Mouse (Mus musculus): ENCODE data around the gene Grin2a. TPM values are rescaled to one million over a fixed set of nuclear protein-coding genes. Genes with fewer than 3 reads are reported as not detected.

Gene Grin2a
- polyA plus RNA-seq, 1 experiment = 4.2 TPM

- Histone ChIP-seq H3K4me3 (ENCODE audit: low read depth, low read length) (no peak overlapping the region), H3K27me3 (ENCODE audit: control insufficient read depth, insufficient read depth, low read length) (no peaks in the 10 kb centered on the region), H3K27ac (ENCODE audit: insufficient read depth, low read depth, low read length) (no peak overlapping the region), H3K4me1 (ENCODE audit: control insufficient read depth, insufficient read depth, insufficient read length, low read length) (no peaks in the 10 kb centered on the region), H3K36me3 (ENCODE audit: control insufficient read depth, insufficient read depth, low read length) (no peaks in the 10 kb centered on the region)
- TF ChIP-seq POLR2A (IDR thresholded peaks at IDR 0.05; ENCODE audit: low read depth, low read length) (no peak), CTCF (IDR thresholded peaks at IDR 0.05; ENCODE audit: extremely low read depth, insufficient read length, insufficient replicate concordance, low read depth, low read length) (no peak)
- 74% methylated on average over 6 of the region's 6 CpGs for WGBS
Measured at GRCm38 (mm10) chr16:9964469-9964868, 30.9 kb downstream of the Grin2a start.

DNA sequence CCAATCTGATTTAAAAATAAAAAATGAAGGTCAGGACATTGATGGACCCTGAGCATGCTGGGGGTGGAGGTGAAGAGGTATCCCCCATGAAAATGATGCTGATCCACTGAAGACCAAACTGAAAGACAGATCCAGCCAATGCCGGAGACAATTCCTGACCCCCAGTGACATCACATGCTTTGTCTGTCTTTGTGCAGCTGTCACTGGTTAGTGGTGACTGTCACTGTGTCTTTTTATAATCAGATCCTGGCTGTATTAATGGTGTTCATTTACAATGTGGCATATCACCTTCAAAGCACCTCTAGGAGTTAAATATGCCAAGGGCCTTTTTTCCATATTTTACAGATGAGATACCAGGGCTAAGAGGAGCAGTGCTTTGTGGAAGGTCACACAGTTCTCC is 32.9 kb downstream of the Grin2a start:
- Histone ChIP-seq H3K4me3 (ENCODE audit: low read depth, low read length) (no peak overlapping the region), H3K27me3 (ENCODE audit: control insufficient read depth, insufficient read depth, low read length) (no peaks in the 10 kb centered on the region), H3K27ac (ENCODE audit: insufficient read depth, low read depth, low read length) (no peak overlapping the region), H3K36me3 (ENCODE audit: control insufficient read depth, insufficient read depth, low read length) (no peaks in the 10 kb centered on the region), H3K4me1 (ENCODE audit: control insufficient read depth, insufficient read depth, insufficient read length, low read length) (no peaks in the 10 kb centered on the region)
- 85% methylated on average over 1 of the region's 1 CpGs for WGBS
- no peak for TF ChIP-seq POLR2A (IDR thresholded peaks at IDR 0.05; ENCODE audit: low read depth, low read length)
- no peak for TF ChIP-seq CTCF (IDR thresholded peaks at IDR 0.05; ENCODE audit: extremely low read depth, insufficient read length, insufficient replicate concordance, low read depth, low read length)

GRCm38 (mm10) chr16:9959340-9959739 is 36.0 kb downstream of the Grin2a start:
- WGBS = 56% methylated on average over 1 of the region's 1 CpGs
- TF ChIP-seq POLR2A (IDR thresholded peaks at IDR 0.05; ENCODE audit: low read depth, low read length) = no peak

DNA sequence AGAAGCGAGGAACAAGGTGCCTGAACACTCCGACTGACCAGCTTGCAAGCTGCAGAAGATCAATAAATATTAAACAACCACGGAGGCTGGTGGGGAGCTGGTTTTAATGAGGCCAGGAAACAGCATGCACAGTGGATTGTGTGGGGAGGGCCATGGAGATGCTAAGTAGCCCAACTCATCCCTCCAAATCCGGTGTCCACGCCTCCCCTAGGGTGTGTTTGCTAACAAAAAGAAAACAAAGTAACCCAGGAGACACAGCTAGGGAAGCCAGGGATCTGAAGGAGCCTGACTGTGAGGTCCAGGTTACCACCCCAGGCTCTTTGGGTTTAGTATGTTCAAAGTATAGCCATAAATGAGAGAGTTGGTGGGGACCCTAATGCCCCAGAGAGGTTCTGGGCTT is 41.1 kb downstream of the Grin2a start:
- WGBS = 28% methylated on average over 5 of the region's 5 CpGs
- Histone ChIP-seq H3K36me3 (ENCODE audit: control insufficient read depth, insufficient read depth, low read length) (no peaks in the 10 kb centered on the region), H3K27me3 (ENCODE audit: control insufficient read depth, insufficient read depth, low read length) (no peaks in the 10 kb centered on the region), H3K4me3 (ENCODE audit: low read depth, low read length) (no peak overlapping the region), H3K27ac (ENCODE audit: insufficient read depth, low read depth, low read length) (no peak overlapping the region), H3K4me1 (ENCODE audit: control insufficient read depth, insufficient read depth, insufficient read length, low read length) (no peaks in the 10 kb centered on the region)
- TF ChIP-seq POLR2A (IDR thresholded peaks at IDR 0.05; ENCODE audit: low read depth, low read length) = no peak
- no peak for TF ChIP-seq CTCF (IDR thresholded peaks at IDR 0.05; ENCODE audit: extremely low read depth, insufficient read length, insufficient replicate concordance, low read depth, low read length)

More at GRCm38 (mm10) chr16:9959340-9959739, 36.0 kb downstream of the Grin2a start:
- Histone ChIP-seq H3K4me1 (ENCODE audit: control insufficient read depth, insufficient read depth, insufficient read length, low read length) (no peaks in the 10 kb centered on the region), H3K4me3 (ENCODE audit: low read depth, low read length) (no peak overlapping the region), H3K27ac (ENCODE audit: insufficient read depth, low read depth, low read length) (no peak overlapping the region), H3K27me3 (ENCODE audit: control insufficient read depth, insufficient read depth, low read length) (no peaks in the 10 kb centered on the region), H3K36me3 (ENCODE audit: control insufficient read depth, insufficient read depth, low read length) (no peaks in the 10 kb centered on the region)

DNA sequence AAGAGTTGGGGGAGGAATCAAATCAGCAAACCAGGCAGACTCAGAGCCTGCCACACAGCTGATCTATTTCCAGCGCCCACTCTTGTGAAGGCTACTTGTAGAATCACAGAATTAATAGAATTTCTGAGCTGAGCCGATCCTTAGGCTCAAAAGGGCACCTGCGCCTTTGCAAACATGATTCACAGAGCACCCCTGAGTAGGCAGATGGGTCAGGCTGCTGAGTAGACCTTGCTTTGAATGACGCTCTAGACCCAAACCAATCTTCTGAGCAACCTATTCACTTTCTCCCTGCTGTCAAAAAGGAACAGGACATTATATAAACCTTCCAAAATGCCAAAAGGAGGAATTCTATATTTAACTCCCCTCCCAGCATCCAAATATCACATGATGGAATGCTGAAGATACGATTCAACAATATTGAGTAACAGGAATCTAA is 41.9 kb downstream of the Grin2a start:
- H3K27me3 ChIP-seq (ENCODE audit: control insufficient read depth, insufficient read depth, low read length) = no peaks in the 10 kb centered on the region
- WGBS = 82% methylated on average over 5 of the region's 5 CpGs

DNA sequence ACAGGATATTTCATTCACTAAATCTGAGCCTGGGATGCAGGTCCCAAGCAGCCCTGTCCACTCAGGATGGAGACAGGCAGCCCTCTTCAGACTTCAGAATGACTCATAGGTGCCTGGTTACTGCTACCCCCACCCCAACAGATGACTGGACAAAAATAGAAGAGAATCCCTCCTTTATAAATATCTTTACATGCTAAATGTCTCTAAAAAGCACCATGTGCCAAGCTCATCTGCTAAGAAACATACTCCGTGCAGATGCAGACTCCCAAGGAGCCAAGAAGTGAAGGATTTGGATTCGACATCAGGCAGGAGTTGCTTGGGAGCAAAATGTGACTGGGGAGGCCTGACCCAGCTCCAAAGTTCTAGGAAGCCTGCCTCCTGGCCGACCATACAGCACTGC is 46.1 kb downstream of the Grin2a start:
- Histone ChIP-seq H3K4me1 (ENCODE audit: control insufficient read depth, insufficient read depth, insufficient read length, low read length) (no peaks in the 10 kb centered on the region), H3K36me3 (ENCODE audit: control insufficient read depth, insufficient read depth, low read length) (no peaks in the 10 kb centered on the region), H3K27me3 (ENCODE audit: control insufficient read depth, insufficient read depth, low read length) (no peaks in the 10 kb centered on the region), H3K27ac (ENCODE audit: insufficient read depth, low read depth, low read length) (no peak overlapping the region), H3K4me3 (ENCODE audit: low read depth, low read length) (no peak overlapping the region)
- TF ChIP-seq POLR2A (IDR thresholded peaks at IDR 0.05; ENCODE audit: low read depth, low read length) (no peak), CTCF (IDR thresholded peaks at IDR 0.05; ENCODE audit: extremely low read depth, insufficient read length, insufficient replicate concordance, low read depth, low read length) (no peak)
- 71% methylated on average over 3 of the region's 3 CpGs for WGBS

More for the DNA sequence above, 41.9 kb downstream of the Grin2a start:
- Histone ChIP-seq H3K4me1 (ENCODE audit: control insufficient read depth, insufficient read depth, insufficient read length, low read length) (no peaks in the 10 kb centered on the region), H3K4me3 (ENCODE audit: low read depth, low read length) (no peak overlapping the region), H3K27ac (ENCODE audit: insufficient read depth, low read depth, low read length) (no peak overlapping the region), H3K36me3 (ENCODE audit: control insufficient read depth, insufficient read depth, low read length) (no peaks in the 10 kb centered on the region)
- TF ChIP-seq POLR2A (IDR thresholded peaks at IDR 0.05; ENCODE audit: low read depth, low read length) = no peak

- no peak overlapping the region for H3K27ac ChIP-seq (ENCODE audit: insufficient read depth, low read depth, low read length)
- H3K4me1 ChIP-seq (ENCODE audit: control insufficient read depth, insufficient read depth, insufficient read length, low read length) = no peaks in the 10 kb centered on the region
- WGBS = 72% methylated on average over 3 of the region's 3 CpGs
- H3K27me3 ChIP-seq (ENCODE audit: control insufficient read depth, insufficient read depth, low read length) = no peaks in the 10 kb centered on the region
- TF ChIP-seq CTCF (IDR thresholded peaks at IDR 0.05; ENCODE audit: extremely low read depth, insufficient read length, insufficient replicate concordance, low read depth, low read length) (no peak), POLR2A (IDR thresholded peaks at IDR 0.05; ENCODE audit: low read depth, low read length) (no peak)
- H3K36me3 ChIP-seq (ENCODE audit: control insufficient read depth, insufficient read depth, low read length) = no peaks in the 10 kb centered on the region
- no peak overlapping the region for H3K4me3 ChIP-seq (ENCODE audit: low read depth, low read length)
Measured at GRCm38 (mm10) chr16:9947430-9947829, 47.9 kb downstream of the Grin2a start.

- WGBS = 37% methylated on average over 5 of the region's 5 CpGs
- Histone ChIP-seq H3K4me1 (ENCODE audit: control insufficient read depth, insufficient read depth, insufficient read length, low read length) (no peaks in the 10 kb centered on the region), H3K27ac (ENCODE audit: insufficient read depth, low read depth, low read length) (no peak overlapping the region), H3K4me3 (ENCODE audit: low read depth, low read length) (no peak overlapping the region), H3K36me3 (ENCODE audit: control insufficient read depth, insufficient read depth, low read length) (no peaks in the 10 kb centered on the region), H3K27me3 (ENCODE audit: control insufficient read depth, insufficient read depth, low read length) (no peaks in the 10 kb centered on the region)
- TF ChIP-seq CTCF (IDR thresholded peaks at IDR 0.05; ENCODE audit: extremely low read depth, insufficient read length, insufficient replicate concordance, low read depth, low read length) = no peak
- TF ChIP-seq POLR2A (IDR thresholded peaks at IDR 0.05; ENCODE audit: low read depth, low read length) = no peak
Measured at GRCm38 (mm10) chr16:9944836-9945235, 50.5 kb downstream of the Grin2a start.

Measured in small intestine, adult 2 months (tissue).